Mouse (Mus musculus) embryonic fibroblast, embryonic 13.5 days (primary cell): ENCODE data around the gene Vwa1.

ENCODE experiments used
- CTCF ChIP-seq: IDR thresholded peaks from 2 replicates; pipeline ENCODE4 v1.5.1; 2011; ENCODE audit warnings: mild to moderate bottlenecking, control low read depth, low read length, moderate library complexity, borderline replicate concordance; ENCODE audit not compliant: insufficient read depth
- POLR2A ChIP-seq: IDR thresholded peaks from 2 replicates; pipeline ENCODE4 v1.6.1; 2011; ENCODE audit warnings: low read depth, mild to moderate bottlenecking, control low read depth, low read length, moderate library complexity

GRCm38 (mm10) chr4:155772786-155773185 is 1.7 kb downstream of the Vwa1 start:
- TF ChIP-seq CTCF (no peak), POLR2A (no peak)
